Mouse (Mus musculus) E14TG2a.4 (cell line): Measurements from ENCODE around the gene Vsig1.

Source experiments
- H3K27me3 ChIP-seq: 2 replicates; pipeline ENCODE4 v1.6.1; 2014; ENCODE audit warnings: low read length, control low read depth; ENCODE audit not compliant: insufficient read depth
- H3K36me3 ChIP-seq: 2 replicates; pipeline ENCODE4 v1.6.1; 2014; ENCODE audit warnings: low read length, control low read depth; ENCODE audit not compliant: insufficient read depth
- H3K4me1 ChIP-seq: replicated peaks from 2 replicates; pipeline ENCODE4 v1.6.1; 2014; ENCODE audit warnings: low read depth, low read length, control low read depth
- H3K4me3 ChIP-seq: replicated peaks from 2 replicates; pipeline ENCODE4 v1.5.1; 2014; ENCODE audit warnings: mild to moderate bottlenecking, low read length
- H3K9me3 ChIP-seq: 2 replicates; pipeline ENCODE4 v1.6.1; 2014; ENCODE audit warnings: low read length, control low read depth
- CTCF ChIP-seq: conservative IDR thresholded peaks from 2 replicates; pipeline ENCODE4 v1.5.1; 2014; ENCODE audit warnings: low read length
- NANOG ChIP-seq: IDR thresholded peaks from 2 replicates; pipeline ENCODE4 v1.6.1; 2014; ENCODE audit warnings: borderline replicate concordance, low read length, mixed read lengths
- POU5F1 ChIP-seq: IDR thresholded peaks from 2 replicates; pipeline ENCODE4 v1.6.1; 2014; ENCODE audit warnings: low read length, borderline replicate concordance

Gene Vsig1

GRCm38 (mm10) chrX:140936271-140936670 lies 28.9 kb downstream of the Vsig1 start:
- Histone ChIP-seq H3K4me3 (no peak overlapping the region), H3K36me3 (no peaks in the 10 kb centered on the region), H3K9me3 (no peaks in the 10 kb centered on the region), H3K27me3 (no peaks in the 10 kb centered on the region), H3K4me1 (peaks cover 6% of the 10 kb centered on the region; the same call in 1 of the 2 replicates)
- TF ChIP-seq CTCF (no peak), POU5F1 (no peak), NANOG (peak; percentile 22; the same call in 1 of the 2 replicates)

- no peak for TF ChIP-seq NANOG
- TF ChIP-seq POU5F1, result no peak
- TF ChIP-seq CTCF, result no peak
- Histone ChIP-seq H3K27me3 (no peaks in the 10 kb centered on the region), H3K4me3 (no peak overlapping the region), H3K4me1 (peaks cover 3% of the 10 kb centered on the region; the same call in 1 of the 2 replicates), H3K36me3 (peaks cover 20% of the 10 kb centered on the region), H3K9me3 (no peaks in the 10 kb centered on the region)
Measured at GRCm38 (mm10) chrX:140953618-140954017, 46.2 kb downstream of the Vsig1 start.

- Histone ChIP-seq H3K36me3 (peaks cover 13% of the 10 kb centered on the region; the same call in 1 of the 2 replicates), H3K9me3 (no peaks in the 10 kb centered on the region), H3K4me3 (peak within 1 kb of the TSS; percentile 80), H3K4me1 (peaks cover 3% of the 10 kb centered on the region; the same call in 1 of the 2 replicates), H3K27me3 (no peaks in the 10 kb centered on the region)
- TF ChIP-seq CTCF (no peak), NANOG (no peak), POU5F1 (no peak)
Measured at GRCm38 (mm10) chrX:140956272-140956940, 49.0 kb downstream of the Vsig1 start, which contains the start of the genes Psmd10 and Atg4a. TSS of gene Psmd10 (minus strand) at chrX:140956728. TSS of gene Atg4a (plus strand) at chrX:140956907.

- peaks cover 9% of the 10 kb centered on the region; the same call in 1 of the 2 replicates for H3K36me3 ChIP-seq
- H3K27me3 ChIP-seq, result no peaks in the 10 kb centered on the region
- TF ChIP-seq POU5F1 (no peak), NANOG (no peak), CTCF (no peak)
- H3K4me1 ChIP-seq, result peaks cover 3% of the 10 kb centered on the region; the same call in 1 of the 2 replicates
- H3K9me3 ChIP-seq, result no peaks in the 10 kb centered on the region
- H3K4me3 ChIP-seq, result peak overlapping the region; percentile 80
Measured at GRCm38 (mm10) chrX:140956959-140957358, 49.6 kb downstream of the Vsig1 start.

GRCm38 (mm10) chrX:140978943-140979342 lies 71.5 kb downstream of the Vsig1 start:
- Histone ChIP-seq H3K4me1 (no peaks in the 10 kb centered on the region), H3K9me3 (no peaks in the 10 kb centered on the region), H3K27me3 (no peaks in the 10 kb centered on the region), H3K4me3 (no peak overlapping the region), H3K36me3 (no peaks in the 10 kb centered on the region)
- no peak for TF ChIP-seq CTCF
- TF ChIP-seq POU5F1, result no peak
- no peak for TF ChIP-seq NANOG

- no peaks in the 10 kb centered on the region for H3K36me3 ChIP-seq
- H3K9me3 ChIP-seq, result no peaks in the 10 kb centered on the region
- no peaks in the 10 kb centered on the region for H3K4me1 ChIP-seq
- no peak overlapping the region for H3K4me3 ChIP-seq
- H3K27me3 ChIP-seq, result no peaks in the 10 kb centered on the region
- no peak for TF ChIP-seq NANOG
- no peak for TF ChIP-seq CTCF
- no peak for TF ChIP-seq POU5F1
Measured at GRCm38 (mm10) chrX:140979546-140979945, 72.1 kb downstream of the Vsig1 start.

- H3K9me3 ChIP-seq, result no peaks in the 10 kb centered on the region
- no peaks in the 10 kb centered on the region for H3K4me1 ChIP-seq
- H3K4me3 ChIP-seq, result no peak overlapping the region
- H3K36me3 ChIP-seq, result no peaks in the 10 kb centered on the region
- H3K27me3 ChIP-seq, result no peaks in the 10 kb centered on the region
- TF ChIP-seq NANOG (no peak), CTCF (no peak), POU5F1 (no peak)
Measured at GRCm38 (mm10) chrX:140980163-140980562, 72.8 kb downstream of the Vsig1 start.

- H3K9me3 ChIP-seq, result 0 out of 2 replicates have a peak, but pooled peaks cover 6% of the 10 kb centered on the region
- TF ChIP-seq POU5F1 (no peak), CTCF (no peak), NANOG (no peak)
- H3K4me1 ChIP-seq, result no peaks in the 10 kb centered on the region
- no peaks in the 10 kb centered on the region for H3K27me3 ChIP-seq
- H3K4me3 ChIP-seq, result no peak overlapping the region
- H3K36me3 ChIP-seq, result no peaks in the 10 kb centered on the region
Measured at GRCm38 (mm10) chrX:140983206-140983960, 76.0 kb downstream of the Vsig1 start.

GRCm38 (mm10) chrX:140984795-140985194 lies 77.4 kb downstream of the Vsig1 start:
- Histone ChIP-seq H3K27me3 (no peaks in the 10 kb centered on the region), H3K36me3 (no peaks in the 10 kb centered on the region), H3K4me1 (no peaks in the 10 kb centered on the region), H3K9me3 (0 out of 2 replicates have a peak, but pooled peaks cover 6% of the 10 kb centered on the region), H3K4me3 (no peak overlapping the region)
- TF ChIP-seq CTCF (no peak), NANOG (no peak), POU5F1 (no peak)
